Mouse (Mus musculus): ENCODE measurements around the gene Gpr75. TPM values are rescaled to one million over a fixed set of nuclear protein-coding genes. Genes with fewer than 3 reads are reported as not detected.

The Gpr75 gene
- 0.15 and 0.28 TPM in 2 replicates for polyA plus RNA-seq (2015; fragmentation: Nextera tagmentation; extraction: Ambion mirVana)

- Histone ChIP-seq H3K27ac (ENCODE audit: low read length) (no peak within 1 kb of the TSS), H3K4me3 (ENCODE audit: low read length) (peak within 1 kb of the TSS; percentile 52), H3K9ac (ENCODE audit: low read length) (peak within 1 kb of the TSS; percentile 47), H3K36me3 (ENCODE audit: control insufficient read depth, insufficient read depth, low read length) (no peaks in the 10 kb centered on the region), H3K4me2 (ENCODE audit: low read depth, low read length) (peak within 1 kb of the TSS; percentile 86), H3K27me3 (ENCODE audit: control insufficient read depth, insufficient read depth, low read depth, low read length) (peaks cover 3% of the 10 kb centered on the region; the same call in 1 of the 2 replicates), H3K4me1 (replicated peaks; ENCODE audit: control insufficient read depth, insufficient read depth, low read length) (no peaks in the 10 kb centered on the region), H3K9me3 (ENCODE audit: control insufficient read depth, low read length) (no peaks in the 10 kb centered on the region)
- ATAC-seq (ENCODE audit: low read depth): peak; percentile 96
- 4% methylated on average over 40 of the region's 41 CpGs for WGBS
Measured at GRCm38 (mm10) chr11:30885171-30885871, at the start of gene Gpr75, which contains the start of gene Asb3. Gene Gpr75, plus strand, starts transcription at chr11:30885358. Gene Asb3, plus strand, starts transcription at chr11:30885416.

DNA sequence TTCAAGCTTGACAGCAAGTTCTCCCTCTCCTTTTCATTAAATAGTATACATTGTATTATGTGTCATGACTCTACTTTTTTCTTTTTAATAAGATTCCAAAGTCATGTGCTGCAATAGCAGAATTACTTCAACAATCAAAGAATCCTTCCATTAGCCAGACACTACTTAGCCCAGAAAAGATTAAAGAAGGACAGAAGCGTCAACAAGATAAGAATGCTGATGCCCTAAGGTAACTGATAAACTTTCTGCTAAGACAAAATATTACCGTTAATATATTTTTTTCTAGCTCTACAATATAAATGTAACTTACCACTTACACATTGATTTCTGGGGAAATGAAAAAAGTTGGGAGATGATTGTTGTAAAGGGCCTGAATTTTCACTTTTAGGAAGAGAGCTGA, 46.4 kb upstream of the Gpr75 start:
- no peaks in the 10 kb centered on the region for H3K27me3 ChIP-seq (ENCODE audit: control insufficient read depth, insufficient read depth, low read depth, low read length)
- H3K4me3 ChIP-seq (ENCODE audit: low read length): no peak overlapping the region
- H3K4me1 ChIP-seq (replicated peaks; ENCODE audit: control insufficient read depth, insufficient read depth, low read length): no peaks in the 10 kb centered on the region
- H3K27ac ChIP-seq (ENCODE audit: low read length): no peak overlapping the region
- 90% methylated on average over 2 of the region's 2 CpGs for WGBS
- H3K36me3 ChIP-seq (ENCODE audit: control insufficient read depth, insufficient read depth, low read length): peaks cover 16% of the 10 kb centered on the region
- no peak overlapping the region for H3K4me2 ChIP-seq (ENCODE audit: low read depth, low read length)
- ATAC-seq (ENCODE audit: low read depth): no peak
- H3K9ac ChIP-seq (ENCODE audit: low read length): no peak overlapping the region
- no peaks in the 10 kb centered on the region for H3K9me3 ChIP-seq (ENCODE audit: control insufficient read depth, low read length)

DNA sequence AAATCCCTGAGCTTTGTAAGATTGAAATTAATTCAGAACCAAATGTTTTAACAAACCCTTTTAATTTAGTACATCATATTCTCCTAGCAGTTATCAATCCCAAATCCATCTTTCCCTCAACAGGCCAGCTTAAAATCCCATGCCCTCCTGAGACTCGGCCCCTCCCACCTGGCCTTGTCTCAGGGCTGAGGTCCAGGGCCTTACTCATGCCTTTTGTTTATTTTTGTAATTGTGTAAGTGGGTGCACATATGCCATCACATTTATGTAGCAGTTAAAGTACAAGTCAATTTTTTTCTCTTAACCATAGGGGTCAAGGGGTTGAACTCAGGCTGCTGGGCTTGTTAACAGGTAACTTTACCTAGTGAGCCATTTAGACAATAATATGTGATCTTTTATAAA, 40.8 kb upstream of the Gpr75 start:
- H3K4me1 ChIP-seq (replicated peaks; ENCODE audit: control insufficient read depth, insufficient read depth, low read length): no peaks in the 10 kb centered on the region
- no peak overlapping the region for H3K9ac ChIP-seq (ENCODE audit: low read length)
- H3K4me3 ChIP-seq (ENCODE audit: low read length): no peak overlapping the region
- no peak overlapping the region for H3K4me2 ChIP-seq (ENCODE audit: low read depth, low read length)
- peaks cover 26% of the 10 kb centered on the region for H3K36me3 ChIP-seq (ENCODE audit: control insufficient read depth, insufficient read depth, low read length)
- no peak for ATAC-seq (ENCODE audit: low read depth)
- no peaks in the 10 kb centered on the region for H3K9me3 ChIP-seq (ENCODE audit: control insufficient read depth, low read length)
- H3K27me3 ChIP-seq (ENCODE audit: control insufficient read depth, insufficient read depth, low read depth, low read length): no peaks in the 10 kb centered on the region
- no peak overlapping the region for H3K27ac ChIP-seq (ENCODE audit: low read length)
- WGBS: 78% methylated on average over 1 of the region's 1 CpGs

GRCm38 (mm10) chr11:30872425-30872824, 12.7 kb upstream of the Gpr75 start:
- no peaks in the 10 kb centered on the region for H3K27me3 ChIP-seq (ENCODE audit: control insufficient read depth, insufficient read depth, low read depth, low read length)
- peaks cover 18% of the 10 kb centered on the region for H3K36me3 ChIP-seq (ENCODE audit: control insufficient read depth, insufficient read depth, low read length)
- H3K4me1 ChIP-seq (replicated peaks; ENCODE audit: control insufficient read depth, insufficient read depth, low read length): no peaks in the 10 kb centered on the region
- H3K4me3 ChIP-seq (ENCODE audit: low read length): no peak overlapping the region
- no peak for ATAC-seq (ENCODE audit: low read depth)
- no peak overlapping the region for H3K9ac ChIP-seq (ENCODE audit: low read length)
- H3K9me3 ChIP-seq (ENCODE audit: control insufficient read depth, low read length): no peaks in the 10 kb centered on the region
- no peak overlapping the region for H3K27ac ChIP-seq (ENCODE audit: low read length)
- H3K4me2 ChIP-seq (ENCODE audit: low read depth, low read length): no peak overlapping the region

GRCm38 (mm10) chr11:30888153-30888552, 3.0 kb downstream of the Gpr75 start:
- ATAC-seq (ENCODE audit: low read depth): no peak
- H3K27me3 ChIP-seq (ENCODE audit: control insufficient read depth, insufficient read depth, low read depth, low read length): peaks cover 3% of the 10 kb centered on the region; the same call in 1 of the 2 replicates
- no peak overlapping the region for H3K27ac ChIP-seq (ENCODE audit: low read length)
- no peaks in the 10 kb centered on the region for H3K4me1 ChIP-seq (replicated peaks; ENCODE audit: control insufficient read depth, insufficient read depth, low read length)
- no peak overlapping the region for H3K9ac ChIP-seq (ENCODE audit: low read length)
- no peak overlapping the region for H3K4me3 ChIP-seq (ENCODE audit: low read length)
- no peak overlapping the region for H3K4me2 ChIP-seq (ENCODE audit: low read depth, low read length)
- H3K36me3 ChIP-seq (ENCODE audit: control insufficient read depth, insufficient read depth, low read length): no peaks in the 10 kb centered on the region
- H3K9me3 ChIP-seq (ENCODE audit: control insufficient read depth, low read length): no peaks in the 10 kb centered on the region
- 76% methylated on average over 2 of the region's 2 CpGs for WGBS

DNA sequence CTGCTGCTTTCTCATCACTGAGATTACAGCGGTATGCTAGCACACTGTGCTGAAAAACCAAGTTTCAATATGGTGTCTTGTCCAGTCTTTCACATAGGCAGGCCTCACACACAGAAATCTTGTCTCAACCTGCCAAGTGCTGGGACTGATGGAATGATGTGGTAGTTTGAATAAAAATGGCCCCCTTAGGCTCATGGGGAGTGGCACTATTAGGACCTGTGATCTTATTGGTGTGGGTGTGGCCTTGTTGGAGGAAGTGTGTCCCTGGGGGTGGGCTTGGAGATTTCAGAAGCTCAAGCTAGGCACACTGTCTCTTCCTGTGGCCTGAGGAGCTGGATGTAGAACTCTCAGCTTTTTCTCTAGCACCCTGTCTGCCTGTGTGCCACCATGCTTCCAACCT, 11.0 kb downstream of the Gpr75 start:
- Histone ChIP-seq H3K27ac (ENCODE audit: low read length) (no peak overlapping the region), H3K4me2 (ENCODE audit: low read depth, low read length) (no peak overlapping the region), H3K27me3 (ENCODE audit: control insufficient read depth, insufficient read depth, low read depth, low read length) (no peaks in the 10 kb centered on the region), H3K9me3 (ENCODE audit: control insufficient read depth, low read length) (no peaks in the 10 kb centered on the region), H3K36me3 (ENCODE audit: control insufficient read depth, insufficient read depth, low read length) (no peaks in the 10 kb centered on the region), H3K4me3 (ENCODE audit: low read length) (no peak overlapping the region), H3K9ac (ENCODE audit: low read length) (no peak overlapping the region), H3K4me1 (replicated peaks; ENCODE audit: control insufficient read depth, insufficient read depth, low read length) (no peaks in the 10 kb centered on the region)
- ATAC-seq (ENCODE audit: low read depth): no peak
- WGBS: 93% methylated on average over 1 of the region's 1 CpGs

- H3K27ac ChIP-seq (ENCODE audit: low read length): no peak overlapping the region
- ATAC-seq (ENCODE audit: low read depth): no peak
- H3K4me2 ChIP-seq (ENCODE audit: low read depth, low read length): no peak overlapping the region
- no peaks in the 10 kb centered on the region for H3K4me1 ChIP-seq (replicated peaks; ENCODE audit: control insufficient read depth, insufficient read depth, low read length)
- H3K36me3 ChIP-seq (ENCODE audit: control insufficient read depth, insufficient read depth, low read length): no peaks in the 10 kb centered on the region
- peaks cover under 1% of the 10 kb centered on the region; the same call in 1 of the 2 replicates for H3K9me3 ChIP-seq (ENCODE audit: control insufficient read depth, low read length)
- H3K4me3 ChIP-seq (ENCODE audit: low read length): no peak overlapping the region
- H3K27me3 ChIP-seq (ENCODE audit: control insufficient read depth, insufficient read depth, low read depth, low read length): no peaks in the 10 kb centered on the region
- H3K9ac ChIP-seq (ENCODE audit: low read length): no peak overlapping the region
Measured at GRCm38 (mm10) chr11:30899312-30899711, 14.2 kb downstream of the Gpr75 start.

DNA sequence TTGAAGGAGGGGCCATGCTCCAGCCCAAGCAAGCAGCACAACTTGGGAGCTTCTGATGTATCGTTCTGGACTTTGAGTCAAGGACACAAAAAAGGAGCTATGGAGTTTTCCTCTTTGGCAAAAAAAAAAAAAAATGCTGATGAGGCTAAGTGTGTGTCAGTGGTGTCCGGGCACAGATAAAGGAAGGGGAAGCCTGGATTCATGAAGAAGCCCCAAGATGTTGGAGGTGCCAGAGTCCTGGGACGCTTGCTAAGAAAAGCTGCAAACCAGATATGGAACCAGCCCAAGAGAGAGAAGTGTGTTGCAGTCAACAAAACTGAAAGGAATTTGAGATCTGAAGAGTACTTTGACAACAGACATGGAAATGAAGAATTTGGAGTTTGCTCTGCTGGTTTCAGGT, 27.2 kb downstream of the Gpr75 start:
- 87% methylated on average over 3 of the region's 3 CpGs for WGBS
- no peak overlapping the region for H3K27ac ChIP-seq (ENCODE audit: low read length)
- no peak overlapping the region for H3K4me3 ChIP-seq (ENCODE audit: low read length)
- H3K27me3 ChIP-seq (ENCODE audit: control insufficient read depth, insufficient read depth, low read depth, low read length): no peaks in the 10 kb centered on the region
- no peaks in the 10 kb centered on the region for H3K9me3 ChIP-seq (ENCODE audit: control insufficient read depth, low read length)
- no peaks in the 10 kb centered on the region for H3K36me3 ChIP-seq (ENCODE audit: control insufficient read depth, insufficient read depth, low read length)
- no peaks in the 10 kb centered on the region for H3K4me1 ChIP-seq (replicated peaks; ENCODE audit: control insufficient read depth, insufficient read depth, low read length)
- no peak for ATAC-seq (ENCODE audit: low read depth)
- no peak overlapping the region for H3K9ac ChIP-seq (ENCODE audit: low read length)
- H3K4me2 ChIP-seq (ENCODE audit: low read depth, low read length): no peak overlapping the region

- H3K36me3 ChIP-seq (ENCODE audit: control insufficient read depth, insufficient read depth, low read length): no peaks in the 10 kb centered on the region
- H3K9ac ChIP-seq (ENCODE audit: low read length): no peak overlapping the region
- H3K4me2 ChIP-seq (ENCODE audit: low read depth, low read length): no peak overlapping the region
- 72% methylated on average over 1 of the region's 1 CpGs for WGBS
- no peak for ATAC-seq (ENCODE audit: low read depth)
- no peaks in the 10 kb centered on the region for H3K9me3 ChIP-seq (ENCODE audit: control insufficient read depth, low read length)
- H3K4me1 ChIP-seq (replicated peaks; ENCODE audit: control insufficient read depth, insufficient read depth, low read length): no peaks in the 10 kb centered on the region
- H3K27ac ChIP-seq (ENCODE audit: low read length): no peak overlapping the region
- no peaks in the 10 kb centered on the region for H3K27me3 ChIP-seq (ENCODE audit: control insufficient read depth, insufficient read depth, low read depth, low read length)
- H3K4me3 ChIP-seq (ENCODE audit: low read length): no peak overlapping the region
Measured at GRCm38 (mm10) chr11:30920641-30921040, 35.5 kb downstream of the Gpr75 start.
